Mouse (Mus musculus) liver, adult 2 months (tissue): Measurements from ENCODE around the gene Pan2. TPM values are rescaled to one million over a fixed set of nuclear protein-coding genes. Genes with fewer than 3 reads are reported as not detected.

Experiments
- DNase-seq: peaks from one replicate; pipeline ENCODE4 v3.0.0-alpha.2; 2011; ENCODE audit warnings: low read depth, low spot score; ENCODE audit errors: extremely low read depth
- H3K27ac ChIP-seq: fragments of 200-500 bp; replicated peaks from 2 replicates; pipeline ENCODE4 v1.5.1; 2012; ENCODE audit warnings: low read depth, mild to moderate bottlenecking, control low read depth, inconsistent platforms, low read length; ENCODE audit not compliant: insufficient read depth
- H3K27me3 ChIP-seq: fragments of 200-500 bp; 2 replicates; pipeline ENCODE4 v1.6.1; 2012; ENCODE audit warnings: mild to moderate bottlenecking, moderate library complexity, low read length, inconsistent platforms; ENCODE audit not compliant: control insufficient read depth, insufficient read depth
- H3K36me3 ChIP-seq: fragments of 200-500 bp; 2 replicates; pipeline ENCODE4 v1.6.1; 2012; ENCODE audit warnings: low read length, inconsistent platforms; ENCODE audit not compliant: control insufficient read depth, insufficient read depth
- H3K4me1 ChIP-seq: fragments of 200-500 bp; 2 replicates; pipeline ENCODE4 v1.6.1; 2011; ENCODE audit warnings: low read length; ENCODE audit not compliant: control insufficient read depth, insufficient read depth
- H3K4me3 ChIP-seq: fragments of 200-500 bp; 2 replicates; pipeline ENCODE4 v1.5.1; 2011; ENCODE audit warnings: low read depth, mild to moderate bottlenecking, control low read depth, low read length, moderate library complexity; ENCODE audit not compliant: insufficient read depth
- H3K79me2 ChIP-seq: fragments of 200-500 bp; 2 replicates; pipeline ENCODE4 v1.6.1; 2012; ENCODE audit warnings: inconsistent platforms, mild to moderate bottlenecking, low read length, moderate library complexity; ENCODE audit not compliant: control insufficient read depth, insufficient read depth
- H3K9ac ChIP-seq: fragments of 200-500 bp; 2 replicates; pipeline ENCODE4 v1.6.1; 2012; ENCODE audit warnings: low read depth, mild to moderate bottlenecking, control low read depth, inconsistent platforms, low read length
- CTCF ChIP-seq: fragments of 200-500 bp; IDR thresholded peaks from 2 replicates; pipeline ENCODE4 v1.5.1; 2011; ENCODE audit warnings: low read depth, low read length, control low read depth
- POLR2A ChIP-seq: fragments of 200-500 bp; IDR thresholded peaks from 2 replicates; pipeline ENCODE4 v1.6.1; 2011; ENCODE audit warnings: low read length, control low read depth; ENCODE audit not compliant: insufficient read depth; ENCODE audit errors: extremely low read depth
- WGBS: fragments of 180-500 bp; shearing (Covaris S2); methylation state at CpG from one replicate; pipeline ENCODE4 v1.1.7; 2018; 5-methylcytosine and 5-hydroxymethylcytosine counted together
- polyA plus RNA-seq: library from polyadenylated mRNA; depleted of rRNA; stranded (reverse); fragments of >200 nt; gene quantifications from 2 replicates; pipeline ENCODE4 v1.2.3, GENCODE M21; 2012
- total RNA-seq: library from RNA; depleted of rRNA; stranded (reverse); fragments of >200 nt; gene quantifications from 2 replicates; pipeline ENCODE4 v1.2.3, GENCODE M21; 2014

Pan2 gene
- total and polyA plus RNA-seq, 2 experiments: 9.1 to 20.3 TPM

- no peak overlapping the region for H3K9ac ChIP-seq
- peaks cover 20% of the 10 kb centered on the region; the same call in 1 of the 2 replicates for H3K79me2 ChIP-seq
- peak overlapping the region; percentile 72 for H3K27ac ChIP-seq
- H3K4me1 ChIP-seq: peaks cover 20% of the 10 kb centered on the region
- H3K27me3 ChIP-seq: no peaks in the 10 kb centered on the region
- H3K36me3 ChIP-seq: no peaks in the 10 kb centered on the region
- peak; percentile 74 for DNase-seq
- H3K4me3 ChIP-seq: no peak overlapping the region
- 4% methylated on average over 4 of the region's 4 CpGs for WGBS
- TF ChIP-seq POLR2A: no peak
- TF ChIP-seq CTCF: peak; percentile 72
These were observed 32.4 kb downstream of the Pan2 start for GRCm38 (mm10) chr10:128335582-128335981.

- TF ChIP-seq CTCF (no peak), POLR2A (no peak)
- Histone ChIP-seq H3K36me3 (no peaks in the 10 kb centered on the region), H3K4me3 (peak overlapping the region; percentile 19; the same call in 1 of the 2 replicates), H3K79me2 (peaks cover 20% of the 10 kb centered on the region; the same call in 1 of the 2 replicates), H3K9ac (no peak overlapping the region), H3K27ac (peak overlapping the region; percentile 98), H3K27me3 (no peaks in the 10 kb centered on the region), H3K4me1 (peaks cover 20% of the 10 kb centered on the region)
- WGBS: 32% methylated on average over 3 of the region's 3 CpGs
- DNase-seq: peak; percentile 97
These were observed 33.1 kb downstream of the Pan2 start for GRCm38 (mm10) chr10:128336195-128336594.

- H3K4me1 ChIP-seq: peaks cover 23% of the 10 kb centered on the region
- peak; percentile 97 for DNase-seq
- no peaks in the 10 kb centered on the region for H3K36me3 ChIP-seq
- H3K27me3 ChIP-seq: no peaks in the 10 kb centered on the region
- H3K9ac ChIP-seq: peak overlapping the region; percentile 84
- H3K79me2 ChIP-seq: peaks cover 23% of the 10 kb centered on the region; the same call in 1 of the 2 replicates
- TF ChIP-seq POLR2A (no peak), CTCF (no peak)
- H3K27ac ChIP-seq: peak overlapping the region; percentile 98
- peak overlapping the region; percentile 63; the same call in 1 of the 2 replicates for H3K4me3 ChIP-seq
- 13% methylated on average over 3 of the region's 3 CpGs for WGBS
These were observed 33.5 kb downstream of the Pan2 start for GRCm38 (mm10) chr10:128336597-128336996.

- Histone ChIP-seq H3K36me3 (no peaks in the 10 kb centered on the region), H3K4me1 (peaks cover 28% of the 10 kb centered on the region), H3K27ac (peak within 1 kb of the TSS; percentile 98), H3K79me2 (peaks cover 23% of the 10 kb centered on the region; the same call in 1 of the 2 replicates), H3K9ac (peak within 1 kb of the TSS; percentile 93), H3K27me3 (no peaks in the 10 kb centered on the region), H3K4me3 (peak within 1 kb of the TSS; percentile 98)
- TF ChIP-seq CTCF (no peak), POLR2A (peak; percentile 82)
- DNase-seq: peak; percentile 98
- WGBS: under 1% methylated on average over 61 of the region's 61 CpGs
These were observed 34.4 kb downstream of the Pan2 start, which contains the start of gene Cs for GRCm38 (mm10) chr10:128337306-128338181. TSS of gene Cs (plus strand) at chr10:128337734.

- WGBS: 12% methylated on average over 5 of the region's 5 CpGs
These were observed 35.3 kb downstream of the Pan2 start for GRCm38 (mm10) chr10:128338415-128338814.

GRCm38 (mm10) chr10:128338948-128339347 lies 35.8 kb downstream of the Pan2 start:
- Histone ChIP-seq H3K4me1 (peaks cover 35% of the 10 kb centered on the region), H3K4me3 (peak overlapping the region; percentile 98), H3K27ac (peak overlapping the region; percentile 98), H3K27me3 (no peaks in the 10 kb centered on the region), H3K79me2 (peaks cover 23% of the 10 kb centered on the region; the same call in 1 of the 2 replicates), H3K9ac (peak overlapping the region; percentile 39), H3K36me3 (no peaks in the 10 kb centered on the region)
- TF ChIP-seq CTCF (no peak), POLR2A (no peak)
- 6% methylated on average over 2 of the region's 2 CpGs for WGBS
- DNase-seq: peak; percentile 63

More at GRCm38 (mm10) chr10:128338415-128338814, 35.3 kb downstream of the Pan2 start:
- peak; percentile 59 for DNase-seq
- peak overlapping the region; percentile 93 for H3K9ac ChIP-seq
- no peaks in the 10 kb centered on the region for H3K36me3 ChIP-seq
- H3K79me2 ChIP-seq: peaks cover 23% of the 10 kb centered on the region; the same call in 1 of the 2 replicates
- peaks cover 32% of the 10 kb centered on the region for H3K4me1 ChIP-seq
- H3K27me3 ChIP-seq: no peaks in the 10 kb centered on the region
- peak overlapping the region; percentile 98 for H3K27ac ChIP-seq
- TF ChIP-seq POLR2A (no peak), CTCF (no peak)
- H3K4me3 ChIP-seq: peak overlapping the region; percentile 98
